Mouse (Mus musculus): ENCODE measurements around the gene Sh3pxd2a. TPM values are rescaled to one million over a fixed set of nuclear protein-coding genes. Genes with fewer than 3 reads are reported as not detected.
A peak's percentile ranks its signal among the peaks of the same experiment; 100 is the strongest.

Gene Sh3pxd2a
- polyA plus RNA-seq (2015; fragmentation: Nextera tagmentation; extraction: Ambion mirVana), result 5.0 and 5.5 TPM in 2 replicates

GRCm38 (mm10) chr19:47464304-47465241 is at the start of gene Sh3pxd2a:
Gene Sh3pxd2a, minus strand, starts transcription at chr19:47464401.
- peaks cover 34% of the 10 kb centered on the region for H3K4me1 ChIP-seq (ENCODE audit: insufficient read depth, low read length)
- H3K9ac ChIP-seq (replicated peaks; ENCODE audit: low read length), result peak within 1 kb of the TSS; percentile 88
- peak within 1 kb of the TSS; percentile 95 for H3K4me2 ChIP-seq (replicated peaks; ENCODE audit: low read depth, low read length)
- under 1% methylated on average over 41 of the region's 70 CpGs for WGBS
- no peaks in the 10 kb centered on the region for H3K9me3 ChIP-seq (ENCODE audit: low read length)
- H3K36me3 ChIP-seq (ENCODE audit: insufficient read depth, low read length), result no peaks in the 10 kb centered on the region
- ATAC-seq (ENCODE audit: low FRiP score, low TSS enrichment), result peak; percentile 96
- H3K27ac ChIP-seq (ENCODE audit: low read length), result peak within 1 kb of the TSS; percentile 90
- H3K27me3 ChIP-seq (ENCODE audit: insufficient read depth, low read length), result no peaks in the 10 kb centered on the region
- peak within 1 kb of the TSS; percentile 76 for H3K4me3 ChIP-seq (ENCODE audit: low read length)

DNA sequence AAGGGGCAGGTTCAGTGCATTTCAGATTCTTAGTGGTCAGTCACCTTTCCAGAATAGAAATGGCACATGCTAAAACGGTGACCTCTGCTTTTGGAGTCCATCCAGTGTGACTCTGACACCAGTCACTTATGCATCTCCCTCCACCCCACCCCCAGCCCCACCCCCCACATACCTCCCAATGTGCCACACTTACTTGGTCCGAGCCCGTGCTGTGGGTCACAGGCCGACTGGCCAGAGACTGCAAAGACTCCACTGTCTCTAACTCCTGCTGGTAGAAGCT is 49.4 kb upstream of the Sh3pxd2a start:
- H3K9me3 ChIP-seq (ENCODE audit: low read length), result no peaks in the 10 kb centered on the region
- 45% methylated on average over 4 of the region's 4 CpGs for WGBS
- H3K4me2 ChIP-seq (replicated peaks; ENCODE audit: low read depth, low read length), result no peak overlapping the region
- peaks cover 48% of the 10 kb centered on the region for H3K4me1 ChIP-seq (ENCODE audit: insufficient read depth, low read length)
- H3K4me3 ChIP-seq (ENCODE audit: low read length), result no peak overlapping the region
- peaks cover 20% of the 10 kb centered on the region for H3K36me3 ChIP-seq (ENCODE audit: insufficient read depth, low read length)
- no peak overlapping the region for H3K27ac ChIP-seq (ENCODE audit: low read length)
- no peak overlapping the region for H3K9ac ChIP-seq (replicated peaks; ENCODE audit: low read length)
- no peaks in the 10 kb centered on the region for H3K27me3 ChIP-seq (ENCODE audit: insufficient read depth, low read length)
- ATAC-seq (ENCODE audit: low FRiP score, low TSS enrichment), result no peak

GRCm38 (mm10) chr19:47512794-47513617 is 48.8 kb upstream of the Sh3pxd2a start:
- Histone ChIP-seq H3K4me2 (replicated peaks; ENCODE audit: low read depth, low read length) (no peak overlapping the region), H3K36me3 (ENCODE audit: insufficient read depth, low read length) (peaks cover 18% of the 10 kb centered on the region), H3K9me3 (ENCODE audit: low read length) (no peaks in the 10 kb centered on the region), H3K27me3 (ENCODE audit: insufficient read depth, low read length) (no peaks in the 10 kb centered on the region), H3K4me3 (ENCODE audit: low read length) (no peak overlapping the region), H3K9ac (replicated peaks; ENCODE audit: low read length) (no peak overlapping the region), H3K27ac (ENCODE audit: low read length) (peak overlapping the region; percentile 7; the same call in 1 of the 2 replicates), H3K4me1 (ENCODE audit: insufficient read depth, low read length) (peaks cover 53% of the 10 kb centered on the region)
- no peak for ATAC-seq (ENCODE audit: low FRiP score, low TSS enrichment)
- 46% methylated on average over 21 of the region's 21 CpGs for WGBS

GRCm38 (mm10) chr19:47511958-47512357 is 47.8 kb upstream of the Sh3pxd2a start:
- Histone ChIP-seq H3K9ac (replicated peaks; ENCODE audit: low read length) (no peak overlapping the region), H3K4me1 (ENCODE audit: insufficient read depth, low read length) (peaks cover 57% of the 10 kb centered on the region), H3K27me3 (ENCODE audit: insufficient read depth, low read length) (no peaks in the 10 kb centered on the region), H3K4me2 (replicated peaks; ENCODE audit: low read depth, low read length) (no peak overlapping the region), H3K36me3 (ENCODE audit: insufficient read depth, low read length) (peaks cover 16% of the 10 kb centered on the region), H3K27ac (ENCODE audit: low read length) (peak overlapping the region; percentile 81), H3K4me3 (ENCODE audit: low read length) (no peak overlapping the region), H3K9me3 (ENCODE audit: low read length) (no peaks in the 10 kb centered on the region)
- WGBS, result 32% methylated on average over 6 of the region's 6 CpGs
- 0 out of 2 replicates have a peak, but pooled peaks have one; percentile 20 for ATAC-seq (ENCODE audit: low FRiP score, low TSS enrichment)

DNA sequence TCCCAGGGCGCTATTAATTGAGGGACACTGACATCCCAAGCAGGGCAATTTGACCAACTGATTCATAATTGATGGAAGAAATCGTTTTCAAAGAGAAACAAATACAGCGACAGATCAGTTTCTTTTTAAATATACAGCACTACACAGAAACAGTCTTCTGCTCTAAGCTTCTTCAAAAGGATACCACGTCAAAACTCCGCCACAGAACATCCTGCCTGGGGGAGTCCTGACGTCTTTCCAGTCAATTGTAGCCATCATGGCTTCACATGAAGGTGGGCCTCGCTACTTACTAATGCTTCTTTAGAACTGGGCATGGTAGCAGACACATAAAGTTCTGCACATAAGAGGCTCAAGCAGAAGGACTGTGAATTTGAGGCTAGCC is 47.1 kb upstream of the Sh3pxd2a start:
- no peaks in the 10 kb centered on the region for H3K27me3 ChIP-seq (ENCODE audit: insufficient read depth, low read length)
- WGBS, result 43% methylated on average over 7 of the region's 7 CpGs
- H3K4me2 ChIP-seq (replicated peaks; ENCODE audit: low read depth, low read length), result peak overlapping the region; percentile 13

GRCm38 (mm10) chr19:47510473-47511293 is 46.5 kb upstream of the Sh3pxd2a start:
- peaks cover 9% of the 10 kb centered on the region for H3K36me3 ChIP-seq (ENCODE audit: insufficient read depth, low read length)
- WGBS, result 27% methylated on average over 25 of the region's 25 CpGs
- peaks cover 57% of the 10 kb centered on the region for H3K4me1 ChIP-seq (ENCODE audit: insufficient read depth, low read length)
- no peak overlapping the region for H3K4me3 ChIP-seq (ENCODE audit: low read length)
- ATAC-seq (ENCODE audit: low FRiP score, low TSS enrichment), result peak; percentile 24; the same call in 1 of the 2 replicates
- no peaks in the 10 kb centered on the region for H3K27me3 ChIP-seq (ENCODE audit: insufficient read depth, low read length)
- H3K4me2 ChIP-seq (replicated peaks; ENCODE audit: low read depth, low read length), result peak overlapping the region; percentile 13
- peak overlapping the region; percentile 7; the same call in 1 of the 2 replicates for H3K9ac ChIP-seq (replicated peaks; ENCODE audit: low read length)
- no peaks in the 10 kb centered on the region for H3K9me3 ChIP-seq (ENCODE audit: low read length)
- peak overlapping the region; percentile 81 for H3K27ac ChIP-seq (ENCODE audit: low read length)

More for the DNA sequence above, 47.1 kb upstream of the Sh3pxd2a start:
- peak overlapping the region; percentile 81 for H3K27ac ChIP-seq (ENCODE audit: low read length)
- H3K4me1 ChIP-seq (ENCODE audit: insufficient read depth, low read length), result peaks cover 57% of the 10 kb centered on the region
- ATAC-seq (ENCODE audit: low FRiP score, low TSS enrichment), result no peak
- H3K4me3 ChIP-seq (ENCODE audit: low read length), result no peak overlapping the region
- H3K36me3 ChIP-seq (ENCODE audit: insufficient read depth, low read length), result peaks cover 12% of the 10 kb centered on the region
- H3K9me3 ChIP-seq (ENCODE audit: low read length), result no peaks in the 10 kb centered on the region
- H3K9ac ChIP-seq (replicated peaks; ENCODE audit: low read length), result 0 out of 2 replicates have a peak overlapping the region, but pooled peaks have one; percentile 7

- Histone ChIP-seq H3K36me3 (ENCODE audit: insufficient read depth, low read length) (peaks cover 11% of the 10 kb centered on the region), H3K4me2 (replicated peaks; ENCODE audit: low read depth, low read length) (0 out of 2 replicates have a peak overlapping the region, but pooled peaks have one; percentile 13), H3K9me3 (ENCODE audit: low read length) (no peaks in the 10 kb centered on the region), H3K27me3 (ENCODE audit: insufficient read depth, low read length) (no peaks in the 10 kb centered on the region), H3K9ac (replicated peaks; ENCODE audit: low read length) (no peak overlapping the region), H3K4me3 (ENCODE audit: low read length) (no peak overlapping the region), H3K4me1 (ENCODE audit: insufficient read depth, low read length) (peaks cover 57% of the 10 kb centered on the region), H3K27ac (ENCODE audit: low read length) (peak overlapping the region; percentile 81)
- ATAC-seq (ENCODE audit: low FRiP score, low TSS enrichment), result no peak
- WGBS, result 67% methylated on average over 7 of the region's 7 CpGs
Observed at GRCm38 (mm10) chr19:47510135-47510472, 45.9 kb upstream of the Sh3pxd2a start.

GRCm38 (mm10) chr19:47508771-47509281 is 44.6 kb upstream of the Sh3pxd2a start:
- ATAC-seq (ENCODE audit: low FRiP score, low TSS enrichment), result peak; percentile 24; the same call in 1 of the 2 replicates
- H3K27me3 ChIP-seq (ENCODE audit: insufficient read depth, low read length), result no peaks in the 10 kb centered on the region
- H3K36me3 ChIP-seq (ENCODE audit: insufficient read depth, low read length), result peaks cover 7% of the 10 kb centered on the region
- no peaks in the 10 kb centered on the region for H3K9me3 ChIP-seq (ENCODE audit: low read length)
- 38% methylated on average over 5 of the region's 5 CpGs for WGBS
- H3K27ac ChIP-seq (ENCODE audit: low read length), result peak overlapping the region; percentile 81
- H3K9ac ChIP-seq (replicated peaks; ENCODE audit: low read length), result peak overlapping the region; percentile 19; the same call in 1 of the 2 replicates
- no peak overlapping the region for H3K4me3 ChIP-seq (ENCODE audit: low read length)
- peaks cover 57% of the 10 kb centered on the region for H3K4me1 ChIP-seq (ENCODE audit: insufficient read depth, low read length)
- H3K4me2 ChIP-seq (replicated peaks; ENCODE audit: low read depth, low read length), result no peak overlapping the region

DNA sequence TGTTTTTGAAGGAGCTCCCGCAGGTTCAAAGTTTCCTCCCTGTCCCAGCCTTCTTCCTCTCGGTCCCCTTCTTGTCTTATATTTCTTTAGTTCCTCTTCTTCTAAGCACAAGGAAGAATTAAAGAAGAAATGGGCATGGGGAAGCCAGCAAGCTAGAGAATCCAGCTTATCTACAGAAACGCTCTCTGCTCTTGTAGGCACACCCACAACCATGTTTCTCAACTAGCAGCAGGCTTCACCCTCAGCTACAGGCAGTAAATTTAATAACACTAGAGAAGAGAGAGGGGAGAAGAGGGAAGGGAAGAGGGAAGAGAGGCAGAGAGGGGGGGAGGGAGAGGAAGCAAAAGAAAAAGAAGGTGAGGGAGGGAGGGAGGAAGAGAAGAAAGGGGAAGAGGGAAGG is 44.0 kb upstream of the Sh3pxd2a start:
- Histone ChIP-seq H3K9me3 (ENCODE audit: low read length) (no peaks in the 10 kb centered on the region), H3K36me3 (ENCODE audit: insufficient read depth, low read length) (peaks cover 7% of the 10 kb centered on the region), H3K27me3 (ENCODE audit: insufficient read depth, low read length) (no peaks in the 10 kb centered on the region), H3K27ac (ENCODE audit: low read length) (peak overlapping the region; percentile 81), H3K9ac (replicated peaks; ENCODE audit: low read length) (0 out of 2 replicates have a peak overlapping the region, but pooled peaks have one; percentile 11), H3K4me3 (ENCODE audit: low read length) (no peak overlapping the region), H3K4me2 (replicated peaks; ENCODE audit: low read depth, low read length) (0 out of 2 replicates have a peak overlapping the region, but pooled peaks have one; percentile 10), H3K4me1 (ENCODE audit: insufficient read depth, low read length) (peaks cover 51% of the 10 kb centered on the region)
- 51% methylated on average over 3 of the region's 3 CpGs for WGBS
- no peak for ATAC-seq (ENCODE audit: low FRiP score, low TSS enrichment)

All from kidney, embryonic 16.5 days (tissue).